Mouse (Mus musculus) layer of hippocampus, postnatal 14 days (tissue): Measurements from ENCODE around the gene Kcnk12. TPM values are rescaled to one million over a fixed set of nuclear protein-coding genes. Genes with fewer than 3 reads are reported as not detected.

ENCODE experiments used
- DNase-seq, 2 experiments: peaks; one replicate each; pipeline ENCODE4 v3.0.0; 2021 to 2022; ENCODE audit warnings: low spot score in 2 of 2, mixed read lengths in 1 of 2
- total RNA-seq, 2 experiments: library from RNA; stranded (reverse); gene quantifications; 2 replicates each; pipeline ENCODE4 v1.2.3; 2021

Kcnk12 gene
- total RNA-seq, 2 experiments from 2014 or later: 19.1 to 21.0 TPM

- DNase-seq: no peak
These were observed 10.1 kb downstream of the Kcnk12 start for GRCm38 (mm10) chr17:87787711-87788110.

- no peak for DNase-seq
These were observed 12.1 kb downstream of the Kcnk12 start for GRCm38 (mm10) chr17:87785721-87786120.

- no peak for DNase-seq
These were observed 12.9 kb downstream of the Kcnk12 start for GRCm38 (mm10) chr17:87784911-87785310.

- no peak for DNase-seq
These were observed 13.5 kb downstream of the Kcnk12 start for GRCm38 (mm10) chr17:87784141-87784831.

GRCm38 (mm10) chr17:87781244-87781643 is 16.6 kb downstream of the Kcnk12 start:
- DNase-seq: no peak

- no peak for DNase-seq
These were observed 17.6 kb downstream of the Kcnk12 start for GRCm38 (mm10) chr17:87780164-87780563.

GRCm38 (mm10) chr17:87774982-87775381 is 22.8 kb downstream of the Kcnk12 start:
- no peak for DNase-seq

- DNase-seq: no peak
These were observed 24.6 kb downstream of the Kcnk12 start for GRCm38 (mm10) chr17:87773175-87773574.

GRCm38 (mm10) chr17:87770766-87771165 is 27.0 kb downstream of the Kcnk12 start:
- no peak for DNase-seq

- DNase-seq: no peak
These were observed 30.9 kb downstream of the Kcnk12 start for GRCm38 (mm10) chr17:87766888-87767287.

GRCm38 (mm10) chr17:87765031-87765430 is 32.8 kb downstream of the Kcnk12 start:
- no peak for DNase-seq

GRCm38 (mm10) chr17:87763146-87763545 is 34.6 kb downstream of the Kcnk12 start:
- no peak for DNase-seq

- no peak for DNase-seq
These were observed 37.5 kb downstream of the Kcnk12 start for GRCm38 (mm10) chr17:87760315-87760714.

- peak; percentile 47 to 66 for DNase-seq
These were observed 51.6 kb downstream of the Kcnk12 start for GRCm38 (mm10) chr17:87745926-87746888.

- DNase-seq: peak; percentile 64 to 74
These were observed 52.5 kb downstream of the Kcnk12 start for GRCm38 (mm10) chr17:87744985-87745925.

GRCm38 (mm10) chr17:87739835-87740234 is 58.0 kb downstream of the Kcnk12 start:
- DNase-seq: no peak

- no peak for DNase-seq
These were observed 60.6 kb downstream of the Kcnk12 start for GRCm38 (mm10) chr17:87737144-87737543.

GRCm38 (mm10) chr17:87734471-87734870 is 63.3 kb downstream of the Kcnk12 start:
- DNase-seq: no peak

- no peak for DNase-seq
These were observed 65.8 kb downstream of the Kcnk12 start for GRCm38 (mm10) chr17:87731962-87732361.

GRCm38 (mm10) chr17:87726489-87727356 is 71.1 kb downstream of the Kcnk12 start:
- DNase-seq: peak in 1 of 2 experiments; percentile 32
